ENCODE assay signal across 15 mouse cellular contexts in genomic region chr11:32244617-32245016, GRCm38 (mm10). TPM values are rescaled to one million over a fixed set of nuclear protein-coding genes. Genes with fewer than 3 reads are reported as not detected.
DNase-seq lines count a peak whose midpoint lies in the region; ATAC-seq and TF ChIP-seq lines count a peak whose summit lies in the region.
"Had no signal": no experiment of that assay in that cellular context is flagged by ENCODE, and none has a peak within 500 bp of the region (broad histone marks: within the 10 kb centered on the region; RNA-seq: fewer than 3 reads in every experiment).

No protein-coding gene starts in this region.

- no peak overlapping the region for H3K4me2 ChIP-seq in heart, postnatal 0 days (ENCODE audit: low read depth, low read length)
- H3K4me2 ChIP-seq in lung, embryonic 15.5 days, result no peak overlapping the region
- no peak overlapping the region for H3K4me2 ChIP-seq in embryonic facial prominence, embryonic 15.5 days (replicated peaks)
- H3K4me2 ChIP-seq: limb, embryonic 15.5 days; neural tube, embryonic 12.5 days had no signal

- H3K9me3 ChIP-seq in heart, postnatal 0 days (replicated peaks; ENCODE audit: control insufficient read depth, low read length), result no peaks in the 10 kb centered on the region
- no peaks in the 10 kb centered on the region for H3K9me3 ChIP-seq in lung, embryonic 15.5 days
- no peaks in the 10 kb centered on the region for H3K9me3 ChIP-seq in embryonic facial prominence, embryonic 15.5 days (replicated peaks)
- H3K9me3 ChIP-seq: limb, embryonic 15.5 days; neural tube, embryonic 12.5 days had no signal

- no peak for DNase-seq in heart, postnatal 0 days (ENCODE audit: low spot score)
- DNase-seq in heart, adult 11 months, result no peak
- DNase-seq in lung, postnatal 10 days, result no peak
- no peak for DNase-seq in urinary bladder, postnatal 4 days (ENCODE audit: low spot score in 2 of 2)
- DNase-seq: spleen, adult 18-20 months had no signal

- H3K36me3 ChIP-seq in heart, postnatal 0 days (replicated peaks; ENCODE audit: control insufficient read depth, insufficient read depth, low read length), result peaks cover 62% of the 10 kb centered on the region
- peaks cover 40% of the 10 kb centered on the region for H3K36me3 ChIP-seq in lung, embryonic 15.5 days
- peaks cover 57% of the 10 kb centered on the region for H3K36me3 ChIP-seq in embryonic facial prominence, embryonic 15.5 days

- WGBS in heart, postnatal 0 days, result 82% methylated on average over 1 of the region's 1 CpGs
- 96% methylated on average over 1 of the region's 1 CpGs for WGBS in lung, embryonic 15.5 days
- WGBS in embryonic facial prominence, embryonic 15.5 days, result 82% methylated on average over 1 of the region's 1 CpGs

- H3K9ac ChIP-seq in heart, postnatal 0 days (replicated peaks; ENCODE audit: low read depth, low read length), result no peak overlapping the region
- H3K9ac ChIP-seq in lung, embryonic 15.5 days, result no peak overlapping the region
- H3K9ac ChIP-seq in embryonic facial prominence, embryonic 15.5 days, result no peak overlapping the region
- H3K9ac ChIP-seq: limb, embryonic 15.5 days; neural tube, embryonic 12.5 days had no signal

- no peaks in the 10 kb centered on the region for H3K27me3 ChIP-seq in heart, postnatal 0 days (ENCODE audit: control insufficient read depth, insufficient read depth, low read length)
- H3K27me3 ChIP-seq in lung, embryonic 15.5 days, result no peaks in the 10 kb centered on the region
- H3K27me3 ChIP-seq in embryonic facial prominence, embryonic 15.5 days, result no peaks in the 10 kb centered on the region
- H3K27me3 ChIP-seq: limb, embryonic 15.5 days; neural tube, embryonic 12.5 days had no signal

- no peak overlapping the region for H3K4me3 ChIP-seq in heart, postnatal 0 days (ENCODE audit: low read depth, low read length)
- no peak overlapping the region for H3K4me3 ChIP-seq in lung, embryonic 15.5 days
- H3K4me3 ChIP-seq in cortical plate, adult 2 months (ENCODE audit: insufficient read depth, low read length), result no peak overlapping the region
- H3K4me3 ChIP-seq in embryonic facial prominence, embryonic 15.5 days (replicated peaks), result no peak overlapping the region
- H3K4me3 ChIP-seq: limb, embryonic 15.5 days; neural tube, embryonic 12.5 days had no signal

- no peak for TF ChIP-seq CTCF in heart, postnatal 0 days (IDR thresholded peaks at IDR 0.05; ENCODE audit: low read depth)
- no peak for TF ChIP-seq CTCF in cortical plate, adult 2 months (IDR thresholded peaks at IDR 0.05; ENCODE audit: extremely low read depth, insufficient read depth, low read length)

- ATAC-seq in heart, postnatal 0 days (ENCODE audit: insufficient read depth, low read depth), result no peak
- no peak for ATAC-seq in lung, embryonic 15.5 days (ENCODE audit: borderline replicate concordance, extremely low read depth, low FRiP score, low TSS enrichment)
- ATAC-seq in embryonic facial prominence, embryonic 15.5 days (ENCODE audit: insufficient number of reproducible peaks, low FRiP score, low TSS enrichment, low read depth), result peak; percentile 68; the same call in 1 of the 2 replicates
- no peak for ATAC-seq in megakaryocyte-erythroid progenitor cell, adult 5-6 weeks (replicated peaks; ENCODE audit: low FRiP score, low TSS enrichment, poor library complexity, severe bottlenecking)

- peaks cover 13% of the 10 kb centered on the region; the same call in 1 of the 2 replicates for H3K4me1 ChIP-seq in heart, postnatal 0 days (ENCODE audit: control insufficient read depth, insufficient read depth)
- H3K4me1 ChIP-seq in lung, embryonic 15.5 days, result no peaks in the 10 kb centered on the region
- peaks cover 16% of the 10 kb centered on the region for H3K4me1 ChIP-seq in cortical plate, adult 2 months (ENCODE audit: control insufficient read depth, insufficient read depth, low read length)
- H3K4me1 ChIP-seq in embryonic facial prominence, embryonic 15.5 days, result peaks cover 22% of the 10 kb centered on the region
- H3K4me1 ChIP-seq: limb, embryonic 15.5 days; neural tube, embryonic 12.5 days had no signal

- H3K27ac ChIP-seq in heart, postnatal 0 days (ENCODE audit: low read depth), result peak overlapping the region; percentile 44; the same call in 1 of the 2 replicates
- H3K27ac ChIP-seq in lung, embryonic 15.5 days, result 0 out of 2 replicates have a peak overlapping the region, but pooled peaks have one; percentile 10
- H3K27ac ChIP-seq in cortical plate, adult 2 months (ENCODE audit: insufficient read depth, low read length), result 0 out of 2 replicates have a peak overlapping the region, but pooled peaks have one; percentile 3
- peak overlapping the region; percentile 75; the same call in 1 of the 2 replicates for H3K27ac ChIP-seq in embryonic facial prominence, embryonic 15.5 days (replicated peaks)
- H3K27ac ChIP-seq: neural tube, embryonic 12.5 days had no signal

- TF ChIP-seq POLR2A in cortical plate, adult 2 months (IDR thresholded peaks at IDR 0.05; ENCODE audit: extremely low read depth, insufficient read depth, low read length), result no peak

- no peak for TF ChIP-seq EP300 in heart, postnatal 0 days (IDR thresholded peaks at IDR 0.05; ENCODE audit: low read depth)

RNA-seq across cellular contexts. Expression of gene Mpg, which starts 18.3 kb away (rescaled TPM):
- total RNA-seq in heart, postnatal 0 days (2014; rRNA removed; ENCODE audit: low replicate concordance), result 11.9 and 22.8 TPM in 2 replicates
- polyA plus RNA-seq in heart, postnatal 0 days (2015; fragmentation: Nextera tagmentation; extraction: Ambion mirVana), result 13.9 and 15.0 TPM in 2 replicates
- polyA plus RNA-seq in lung, embryonic 15.5 days (2015; fragmentation: Nextera tagmentation; extraction: Ambion mirVana), result 37.7 and 37.8 TPM in 2 replicates
- 14.2 and 15.4 TPM in 2 replicates for polyA plus RNA-seq in cortical plate, adult 2 months (2012; rRNA removed)
- 36.1 and 38.9 TPM in 2 replicates for polyA plus RNA-seq in embryonic facial prominence, embryonic 15.5 days (2015; fragmentation: Nextera tagmentation; extraction: Ambion mirVana)
- 11.1 and 18.5 TPM in 2 replicates for total RNA-seq in megakaryocyte-erythroid progenitor cell, adult 5-6 weeks (2014; fragmentation: Nextera tagmentation)
- total RNA-seq in megakaryocyte-erythroid progenitor cell, adult 5-6 weeks (2017), result 8.9 and 10.8 TPM in 2 replicates

RNA-seq across cellular contexts. Expression of gene Rhbdf1, which starts 22.5 kb away (rescaled TPM):
- 68.9 and 69.2 TPM in 2 replicates for total RNA-seq in heart, postnatal 0 days (2014; rRNA removed; ENCODE audit: low replicate concordance)
- 21.9 and 25.2 TPM in 2 replicates for polyA plus RNA-seq in heart, postnatal 0 days (2015; fragmentation: Nextera tagmentation; extraction: Ambion mirVana)
- polyA plus RNA-seq in lung, embryonic 15.5 days (2015; fragmentation: Nextera tagmentation; extraction: Ambion mirVana), result 62.5 and 67.4 TPM in 2 replicates
- polyA plus RNA-seq in cortical plate, adult 2 months (2012; rRNA removed), result 25.6 and 26.9 TPM in 2 replicates
- 78.2 and 88.7 TPM in 2 replicates for polyA plus RNA-seq in embryonic facial prominence, embryonic 15.5 days (2015; fragmentation: Nextera tagmentation; extraction: Ambion mirVana)
- 0.87 TPM in 1 of 2 replicates, not detected in the other for total RNA-seq in megakaryocyte-erythroid progenitor cell, adult 5-6 weeks (2014; fragmentation: Nextera tagmentation)
- 0.76 TPM in 1 of 2 replicates, not detected in the other for total RNA-seq in megakaryocyte-erythroid progenitor cell, adult 5-6 weeks (2017)

RNA-seq across cellular contexts. Expression of gene Nprl3, which starts 22.9 kb away (rescaled TPM):
- total RNA-seq in heart, postnatal 0 days (2014; rRNA removed; ENCODE audit: low replicate concordance), result 26.4 and 64.1 TPM in 2 replicates
- 29.9 and 30.4 TPM in 2 replicates for polyA plus RNA-seq in heart, postnatal 0 days (2015; fragmentation: Nextera tagmentation; extraction: Ambion mirVana)
- polyA plus RNA-seq in lung, embryonic 15.5 days (2015; fragmentation: Nextera tagmentation; extraction: Ambion mirVana), result 41.6 and 46.9 TPM in 2 replicates
- polyA plus RNA-seq in cortical plate, adult 2 months (2012; rRNA removed), result 78.7 and 80.9 TPM in 2 replicates
- polyA plus RNA-seq in embryonic facial prominence, embryonic 15.5 days (2015; fragmentation: Nextera tagmentation; extraction: Ambion mirVana), result 41.2 and 44.0 TPM in 2 replicates
- 45.7 and 65.0 TPM in 2 replicates for total RNA-seq in megakaryocyte-erythroid progenitor cell, adult 5-6 weeks (2014; fragmentation: Nextera tagmentation)
- total RNA-seq in megakaryocyte-erythroid progenitor cell, adult 5-6 weeks (2017), result 12.9 and 35.6 TPM in 2 replicates

RNA-seq across cellular contexts. Expression of gene Hba-x, which starts 31.6 kb away (rescaled TPM):
- 1.2 TPM in 1 of 2 replicates, not detected in the other for total RNA-seq in heart, postnatal 0 days (2014; rRNA removed; ENCODE audit: low replicate concordance)
- polyA plus RNA-seq in heart, postnatal 0 days (2015; fragmentation: Nextera tagmentation; extraction: Ambion mirVana), result 0.40 and 0.68 TPM in 2 replicates
- 160 and 236 TPM in 2 replicates for polyA plus RNA-seq in lung, embryonic 15.5 days (2015; fragmentation: Nextera tagmentation; extraction: Ambion mirVana)
- polyA plus RNA-seq in cortical plate, adult 2 months (2012; rRNA removed), result 0.15 and 0.21 TPM in 2 replicates
- polyA plus RNA-seq in embryonic facial prominence, embryonic 15.5 days (2015; fragmentation: Nextera tagmentation; extraction: Ambion mirVana), result 59.0 and 98.8 TPM in 2 replicates
- not detected in 2 replicates for total RNA-seq in megakaryocyte-erythroid progenitor cell, adult 5-6 weeks (2014; fragmentation: Nextera tagmentation)
- not detected in 2 replicates for total RNA-seq in megakaryocyte-erythroid progenitor cell, adult 5-6 weeks (2017)
- total RNA-seq: adrenal gland, adult 18-20 months; megakaryocyte progenitor cell, adult 5-6 weeks had no signal
- polyA plus RNA-seq: gonadal fat pad, adult 2 months; large intestine, adult 2 months had no signal

RNA-seq across cellular contexts. Expression of gene Hba-a1, which starts 38.7 kb away (rescaled TPM):
- 1,456 and 1,841 TPM in 2 replicates for total RNA-seq in heart, postnatal 0 days (2014; rRNA removed; ENCODE audit: low replicate concordance)
- 2,150 and 3,333 TPM in 2 replicates for polyA plus RNA-seq in heart, postnatal 0 days (2015; fragmentation: Nextera tagmentation; extraction: Ambion mirVana)
- polyA plus RNA-seq in lung, embryonic 15.5 days (2015; fragmentation: Nextera tagmentation; extraction: Ambion mirVana), result 7,834 and 8,642 TPM in 2 replicates
- polyA plus RNA-seq in cortical plate, adult 2 months (2012; rRNA removed), result 139 and 197 TPM in 2 replicates
- 4,298 and 5,653 TPM in 2 replicates for polyA plus RNA-seq in embryonic facial prominence, embryonic 15.5 days (2015; fragmentation: Nextera tagmentation; extraction: Ambion mirVana)
- 247 and 283 TPM in 2 replicates for total RNA-seq in megakaryocyte-erythroid progenitor cell, adult 5-6 weeks (2014; fragmentation: Nextera tagmentation)
- total RNA-seq in megakaryocyte-erythroid progenitor cell, adult 5-6 weeks (2017), result 19.7 and 99.3 TPM in 2 replicates

Comparison
In these comparisons a context has a peak if more than half of its experiments do, and no peak if none do; other contexts are left out.
1. H3K27ac ChIP-seq: peak in every context shown above with its lines; median percentile 75 in embryonic facial prominence, embryonic 15.5 days; 44 in heart, postnatal 0 days; 10 in lung, embryonic 15.5 days; 3 in cortical plate, adult 2 months.